In the genomic region with DNA sequence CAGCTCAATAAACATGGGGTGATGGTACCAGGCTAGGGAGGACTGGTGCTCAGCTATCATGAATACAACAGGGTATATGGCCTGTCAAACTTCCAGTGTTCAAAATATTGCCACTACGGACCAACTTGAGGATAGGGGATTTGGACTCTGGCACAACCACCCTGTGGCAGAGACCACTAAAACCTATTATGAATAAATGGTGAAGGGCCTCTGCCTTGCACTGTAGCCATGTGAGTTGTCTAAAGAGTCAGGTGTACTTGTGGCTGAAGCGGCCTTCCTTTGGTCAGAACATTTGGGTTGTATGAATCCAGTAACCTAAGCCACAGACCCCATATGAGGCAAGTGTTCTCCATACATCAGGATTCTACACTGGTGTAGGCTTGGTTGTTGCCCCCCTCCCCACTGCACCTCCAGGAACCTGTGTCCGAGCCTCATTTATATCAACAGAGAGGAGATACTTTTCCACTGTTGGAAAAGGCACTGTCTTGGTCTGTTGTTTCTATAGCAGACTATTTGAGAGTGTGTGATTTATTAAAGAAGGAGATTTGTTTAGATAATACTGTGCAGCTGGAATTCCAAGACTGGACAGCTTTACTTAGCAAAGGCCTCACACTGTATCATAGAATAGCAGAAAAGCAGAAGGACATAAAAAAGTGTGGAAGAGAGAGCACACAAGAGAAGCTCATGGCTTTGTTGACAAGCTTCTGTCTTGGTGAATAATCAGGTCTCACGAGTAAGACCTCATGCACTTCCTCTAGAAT, we compare ENCODE assay signal across 21 mouse cellular contexts.
DNase-seq lines count a peak whose midpoint lies in the region; ATAC-seq and TF ChIP-seq lines count a peak whose summit lies in the region.
"Had no signal": no experiment of that assay in that cellular context is flagged by ENCODE, and none has a peak within 500 bp of the region (broad histone marks: within the 10 kb centered on the region; RNA-seq: fewer than 3 reads in every experiment).

No protein-coding gene starts in this region.

- DNase-seq in kidney, postnatal 0 days (ENCODE audit: low spot score): peak; percentile 24
- DNase-seq in kidney, postnatal 14 days: no peak
- DNase-seq in stomach, postnatal 0 days (ENCODE audit: low spot score): no peak
- DNase-seq: adrenal gland, adult 2 months; adrenal gland, postnatal 25 days; cerebellum, adult 2 months; cerebellum, postnatal 14 days; embryo, embryonic 11 days; gastrocnemius, adult 2 months; gastrocnemius, postnatal 25 days; heart, postnatal 10 days; heart, postnatal 4 days had no signal

- TF ChIP-seq CTCF in kidney, postnatal 0 days (IDR thresholded peaks at IDR 0.05; ENCODE audit: low read depth): no peak
- no peak for TF ChIP-seq CTCF in stomach, postnatal 0 days (IDR thresholded peaks at IDR 0.05; ENCODE audit: low read depth)

- H3K4me2 ChIP-seq in kidney, postnatal 0 days (ENCODE audit: low read length): no peak overlapping the region
- H3K4me2 ChIP-seq in stomach, embryonic 14.5 days (replicated peaks; ENCODE audit: low read depth, low read length): no peak overlapping the region
- no peak overlapping the region for H3K4me2 ChIP-seq in stomach, postnatal 0 days (replicated peaks; ENCODE audit: low read depth)
- no peak overlapping the region for H3K4me2 ChIP-seq in stomach, embryonic 15.5 days
- H3K4me2 ChIP-seq: embryonic facial prominence, embryonic 15.5 days; hindbrain, embryonic 13.5 days had no signal

- H3K9ac ChIP-seq in kidney, postnatal 0 days (ENCODE audit: low read depth, low read length): no peak overlapping the region
- H3K9ac ChIP-seq in stomach, embryonic 14.5 days (replicated peaks; ENCODE audit: low read depth, low read length): no peak overlapping the region
- H3K9ac ChIP-seq in stomach, postnatal 0 days (ENCODE audit: low read length): no peak overlapping the region
- no peak overlapping the region for H3K9ac ChIP-seq in stomach, embryonic 15.5 days
- H3K9ac ChIP-seq: embryonic facial prominence, embryonic 15.5 days; hindbrain, embryonic 13.5 days had no signal

- no peak for TF ChIP-seq EP300 in stomach, postnatal 0 days (optimal IDR thresholded peaks at IDR 0.05)

- no peaks in the 10 kb centered on the region for H3K27me3 ChIP-seq in kidney, postnatal 0 days (ENCODE audit: insufficient read depth, low read length)
- no peaks in the 10 kb centered on the region for H3K27me3 ChIP-seq in stomach, embryonic 14.5 days (ENCODE audit: control insufficient read depth, insufficient read depth, low read length)
- H3K27me3 ChIP-seq in stomach, postnatal 0 days (ENCODE audit: control insufficient read depth, insufficient read depth, low read length): no peaks in the 10 kb centered on the region
- H3K27me3 ChIP-seq in stomach, embryonic 15.5 days (replicated peaks): no peaks in the 10 kb centered on the region
- H3K27me3 ChIP-seq: embryonic facial prominence, embryonic 15.5 days; hindbrain, embryonic 13.5 days had no signal

- no peaks in the 10 kb centered on the region for H3K4me1 ChIP-seq in kidney, postnatal 0 days (replicated peaks; ENCODE audit: insufficient read depth, low read length)
- no peaks in the 10 kb centered on the region for H3K4me1 ChIP-seq in stomach, embryonic 14.5 days (ENCODE audit: control insufficient read depth, insufficient read depth, low read length)
- H3K4me1 ChIP-seq in stomach, postnatal 0 days (replicated peaks; ENCODE audit: control insufficient read depth, insufficient read depth): no peaks in the 10 kb centered on the region
- H3K4me1 ChIP-seq in stomach, embryonic 15.5 days: peaks cover 4% of the 10 kb centered on the region; the same call in 1 of the 2 replicates
- H3K4me1 ChIP-seq: embryonic facial prominence, embryonic 15.5 days; forebrain, embryonic 10.5 days; heart, embryonic 10.5 days; hindbrain, embryonic 13.5 days had no signal

- no peaks in the 10 kb centered on the region for H3K36me3 ChIP-seq in kidney, postnatal 0 days (ENCODE audit: insufficient read depth, low read length)
- H3K36me3 ChIP-seq in stomach, embryonic 14.5 days (ENCODE audit: control insufficient read depth, insufficient read depth, low read length): no peaks in the 10 kb centered on the region
- no peaks in the 10 kb centered on the region for H3K36me3 ChIP-seq in stomach, postnatal 0 days (ENCODE audit: control insufficient read depth, insufficient read depth, low read length)
- no peaks in the 10 kb centered on the region for H3K36me3 ChIP-seq in stomach, embryonic 15.5 days
- H3K36me3 ChIP-seq: embryonic facial prominence, embryonic 15.5 days; forebrain, embryonic 10.5 days; heart, embryonic 10.5 days; hindbrain, embryonic 13.5 days had no signal

- H3K4me3 ChIP-seq in kidney, postnatal 0 days (replicated peaks; ENCODE audit: low read depth, low read length): no peak overlapping the region
- H3K4me3 ChIP-seq in stomach, embryonic 14.5 days (ENCODE audit: low read depth, low read length): no peak overlapping the region
- no peak overlapping the region for H3K4me3 ChIP-seq in stomach, postnatal 0 days (ENCODE audit: low read depth, low read length)
- no peak overlapping the region for H3K4me3 ChIP-seq in stomach, embryonic 15.5 days (replicated peaks)
- H3K4me3 ChIP-seq: embryonic facial prominence, embryonic 15.5 days; erythroblast, embryonic 14.5 days; forebrain, embryonic 10.5 days; gastrocnemius, adult 2 months; heart, embryonic 10.5 days; hindbrain, embryonic 13.5 days had no signal

- 78% methylated on average over 4 of the region's 4 CpGs for WGBS in kidney, postnatal 0 days
- 55% methylated on average over 4 of the region's 4 CpGs for WGBS in stomach, embryonic 14.5 days
- 58% methylated on average over 4 of the region's 4 CpGs for WGBS in stomach, postnatal 0 days
- WGBS in stomach, embryonic 15.5 days: 60% methylated on average over 4 of the region's 4 CpGs

- H3K9me3 ChIP-seq in kidney, postnatal 0 days (replicated peaks; ENCODE audit: low read length): no peaks in the 10 kb centered on the region
- H3K9me3 ChIP-seq in stomach, embryonic 14.5 days (ENCODE audit: control insufficient read depth, low read depth, low read length): no peaks in the 10 kb centered on the region
- H3K9me3 ChIP-seq in stomach, postnatal 0 days (ENCODE audit: control insufficient read depth, low read length): no peaks in the 10 kb centered on the region
- H3K9me3 ChIP-seq in stomach, embryonic 15.5 days: no peaks in the 10 kb centered on the region
- H3K9me3 ChIP-seq: embryonic facial prominence, embryonic 15.5 days; forebrain, embryonic 10.5 days; heart, embryonic 10.5 days; hindbrain, embryonic 13.5 days had no signal

- ATAC-seq in kidney, postnatal 0 days (replicated peaks; ENCODE audit: low FRiP score, low read depth): no peak
- peak; percentile 82; the same call in 1 of the 2 replicates for ATAC-seq in stomach, embryonic 14.5 days (ENCODE audit: insufficient number of reproducible peaks, insufficient read depth, low FRiP score, low read depth)
- ATAC-seq in stomach, postnatal 0 days (ENCODE audit: low FRiP score, low TSS enrichment): no peak
- ATAC-seq in stomach, embryonic 15.5 days (ENCODE audit: insufficient read depth, low FRiP score, low read depth): peak; percentile 53
- ATAC-seq in megakaryocyte progenitor cell, adult 5-6 weeks (replicated peaks; ENCODE audit: poor library complexity): no peak
- ATAC-seq: forebrain, embryonic 14.5 days had no signal

- H3K27ac ChIP-seq in kidney, postnatal 0 days: no peak overlapping the region
- H3K27ac ChIP-seq in stomach, embryonic 14.5 days (ENCODE audit: low read length): no peak overlapping the region; the same call in 1 of the 2 replicates
- H3K27ac ChIP-seq in stomach, postnatal 0 days (replicated peaks): no peak overlapping the region
- H3K27ac ChIP-seq in stomach, embryonic 15.5 days: no peak overlapping the region; the same call in 1 of the 2 replicates
- H3K27ac ChIP-seq: embryonic facial prominence, embryonic 15.5 days; forebrain, embryonic 10.5 days; gastrocnemius, adult 2 months; heart, embryonic 10.5 days; hindbrain, embryonic 13.5 days had no signal

Comparison
In these comparisons a context has a peak if more than half of its experiments do, and no peak if none do; other contexts are left out.
1. ATAC-seq: peak in stomach, embryonic 14.5 days (single experiment) and stomach, embryonic 15.5 days (single experiment); none in kidney, postnatal 0 days (single experiment), stomach, postnatal 0 days (single experiment) and megakaryocyte progenitor cell, adult 5-6 weeks (single experiment).